In genomic region chr9:65512520-65512919, GRCm38 (mm10) we compare ENCODE assay signal across 27 mouse cellular contexts. TPM values are rescaled to one million over a fixed set of nuclear protein-coding genes. Genes with fewer than 3 reads are reported as not detected.
"Had no signal": no experiment of that assay in that cellular context is flagged by ENCODE, and none has a peak within 500 bp of the region (broad histone marks: within the 10 kb centered on the region; RNA-seq: fewer than 3 reads in every experiment).

No protein-coding gene starts in this region.

- H3K4me2 ChIP-seq: limb, embryonic 13.5 days; liver, embryonic 12.5 days; liver, embryonic 15.5 days; lung, embryonic 15.5 days; midbrain, embryonic 13.5 days; neural tube, embryonic 13.5 days had no signal

- H3K9me3 ChIP-seq: limb, embryonic 10.5 days; limb, embryonic 13.5 days; liver, embryonic 12.5 days; liver, embryonic 15.5 days; lung, embryonic 15.5 days; megakaryocyte, embryonic 14.5 days; midbrain, embryonic 10.5 days; midbrain, embryonic 13.5 days; neural tube, embryonic 13.5 days had no signal

- H3K4me3 ChIP-seq: limb, embryonic 10.5 days; limb, embryonic 13.5 days; liver, embryonic 12.5 days; liver, embryonic 15.5 days; lung, embryonic 15.5 days; midbrain, embryonic 10.5 days; midbrain, embryonic 13.5 days; myocyte; neural tube, embryonic 13.5 days had no signal

- H3K27ac ChIP-seq: kidney, postnatal 0 days; limb, embryonic 10.5 days; limb, embryonic 13.5 days; liver, embryonic 12.5 days; liver, embryonic 15.5 days; lung, embryonic 15.5 days; midbrain, embryonic 10.5 days; midbrain, embryonic 13.5 days; neural tube, embryonic 13.5 days had no signal

- DNase-seq: kidney, adult 2 months; kidney, postnatal 25 days; layer of hippocampus, postnatal 36 days; liver; lung, adult 18-20 months; lung, postnatal 10 days; lung, postnatal 36 days; retina, postnatal 1 day; right cerebral cortex, postnatal 25 days; spleen, adult 18-20 months; thymus, adult 18-20 months; thymus, postnatal 36 days had no signal

- H3K27me3 ChIP-seq: limb, embryonic 13.5 days; lung, embryonic 15.5 days; midbrain, embryonic 13.5 days; neural tube, embryonic 13.5 days had no signal

- H3K36me3 ChIP-seq: limb, embryonic 10.5 days; limb, embryonic 13.5 days; liver, embryonic 12.5 days; liver, embryonic 15.5 days; lung, embryonic 15.5 days; midbrain, embryonic 10.5 days; midbrain, embryonic 13.5 days; neural tube, embryonic 13.5 days had no signal

- H3K9ac ChIP-seq: limb, embryonic 13.5 days; liver, embryonic 12.5 days; liver, embryonic 15.5 days; lung, embryonic 15.5 days; midbrain, embryonic 13.5 days; neural tube, embryonic 13.5 days had no signal

- H3K4me1 ChIP-seq: liver, embryonic 12.5 days; liver, embryonic 15.5 days; lung, embryonic 15.5 days; neural tube, embryonic 13.5 days had no signal

- ATAC-seq: inflammation-experienced regulatory T-cells, adult 6 months; liver, embryonic 12.5 days; midbrain, embryonic 13.5 days; midbrain, embryonic 16.5 days had no signal

RNA-seq across cellular contexts. Expression of gene Ankdd1a, which starts 7.5 kb away (rescaled TPM):
- polyA plus RNA-seq: inflammation-experienced regulatory T-cells, adult 6 months; kidney, embryonic 14.5 days; limb, embryonic 10.5 days; limb, embryonic 13.5 days; liver, embryonic 12.5 days; liver, embryonic 15.5 days; lung, embryonic 15.5 days; midbrain, embryonic 10.5 days; testis, adult 2 months had no signal
